Mouse (Mus musculus) layer of hippocampus, adult 2 months (tissue): ENCODE results near the gene Ugt2b37. TPM values are rescaled to one million over a fixed set of nuclear protein-coding genes. Genes with fewer than 3 reads are reported as not detected.
"Not testable (repeated sequence)": the region's sequence is repeated elsewhere in the genome, so short reads cannot be mapped to it uniquely, and the experiment has no call there.

ENCODE experiments used
- DNase-seq, 2 experiments: peaks; one replicate each; pipeline ENCODE4 v3.0.0; 2022; ENCODE audit warnings: low spot score in 2 of 2
- H3K27ac ChIP-seq: fragments of 200-600 bp; 2 replicates; pipeline ENCODE4 v1.8.1; 2022
- H3K4me3 ChIP-seq: fragments of 200-600 bp; 2 replicates; pipeline ENCODE4 v1.8.1; 2022; ENCODE audit warnings: mild to moderate bottlenecking
- CTCF ChIP-seq: fragments of 200-600 bp; conservative IDR thresholded peaks from 2 replicates; pipeline ENCODE4 v1.8.1; 2022; ENCODE audit warnings: antibody characterized with exemption, mild to moderate bottlenecking, moderate library complexity
- long read RNA-seq, 2 experiments: library from polyadenylated mRNA; stranded (forward); transcript quantifications; one replicate each; pipeline ENCODE4 v2.0.0; 2021; ENCODE audit warnings: borderline mapping rate in 2 of 2
- total RNA-seq, 2 experiments: library from RNA; stranded (reverse); gene quantifications; 2 replicates each; pipeline ENCODE4 v1.2.3; 2021

Gene Ugt2b37
- total RNA-seq: not detected
- long read RNA-seq, experiment 1: 0 reads
- long read RNA-seq, experiment 2: 0 reads

DNA sequence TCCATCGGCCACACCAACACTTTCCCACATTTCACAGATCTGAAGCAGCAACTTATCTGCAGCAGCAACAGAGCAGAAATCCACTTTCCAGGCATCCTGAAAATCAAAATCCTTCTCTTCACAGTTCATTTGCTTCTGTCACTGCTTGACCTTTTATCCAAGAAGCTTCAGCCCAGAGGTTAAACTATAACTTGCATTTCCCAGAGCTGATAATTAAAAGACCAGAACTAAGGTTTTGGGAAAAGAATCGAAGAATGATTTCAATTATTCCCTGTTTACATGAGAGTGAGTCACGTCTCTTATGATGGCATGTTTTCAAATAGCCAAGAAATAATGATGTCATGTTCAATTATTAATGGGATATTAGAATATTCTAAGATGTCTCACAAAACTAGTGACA, at the start of gene Ugt2b37:
Ugt2b37 (minus strand) TSS at position 129 of the 400 bp plus-strand sequence.
- H3K4me3 ChIP-seq, DNase-seq, H3K27ac ChIP-seq: not testable (repeated sequence)

DNA sequence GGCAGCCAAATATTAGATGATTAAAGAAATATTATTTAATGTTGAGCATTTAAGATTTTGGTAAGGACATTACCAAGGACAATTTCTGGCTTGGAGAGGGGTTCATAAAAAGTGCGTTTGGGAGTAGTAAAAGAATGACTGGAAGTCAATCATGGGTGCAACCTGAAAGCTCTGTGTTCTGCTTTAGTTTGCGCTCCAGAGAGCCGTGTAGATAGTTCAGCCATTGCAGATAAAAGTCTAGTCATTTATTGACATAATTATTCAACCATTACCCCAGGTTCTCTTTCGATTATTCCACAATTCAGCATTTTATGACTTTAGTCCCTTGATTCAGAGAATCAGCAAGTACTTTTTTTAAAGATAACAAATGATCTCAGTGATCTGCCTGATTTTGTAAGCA, 31.6 kb upstream of the Ugt2b37 start:
- not testable (repeated sequence) for H3K4me3 ChIP-seq, DNase-seq

DNA sequence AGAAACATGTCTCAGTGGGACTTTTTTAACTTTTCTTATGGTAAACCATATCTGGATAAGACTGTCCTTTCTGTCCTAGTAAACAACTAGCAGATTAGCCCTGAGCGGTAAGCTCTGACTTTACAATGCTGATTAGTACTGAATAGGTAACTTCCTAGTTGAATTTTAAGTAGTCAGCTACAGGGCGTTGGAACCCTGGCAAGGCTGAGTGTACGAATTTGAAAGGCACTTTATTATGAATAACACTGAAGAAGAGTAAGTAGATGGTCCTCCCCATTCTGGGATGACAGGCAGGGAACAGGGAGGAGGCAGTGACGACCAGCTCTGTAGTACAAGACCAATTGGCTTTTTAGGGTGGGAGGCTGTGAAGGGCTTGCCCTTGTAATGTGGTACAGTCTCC, 21.4 kb upstream of the Ugt2b37 start:
- not testable (repeated sequence) for DNase-seq, H3K27ac ChIP-seq, H3K4me3 ChIP-seq

More for the DNA sequence above, 31.6 kb upstream of the Ugt2b37 start:
- H3K27ac ChIP-seq: not testable (repeated sequence)

GRCm38 (mm10) chr5:87275581-87275980, 21.0 kb upstream of the Ugt2b37 start:
- DNase-seq: no peak
- no peak for TF ChIP-seq CTCF
- no peak overlapping the region for H3K4me3 ChIP-seq

GRCm38 (mm10) chr5:87255831-87256230, 1.2 kb upstream of the Ugt2b37 start:
- Histone ChIP-seq H3K4me3 (no peak overlapping the region), H3K27ac (no peak overlapping the region)
- TF ChIP-seq CTCF: no peak
- DNase-seq: no peak

More at GRCm38 (mm10) chr5:87275581-87275980, 21.0 kb upstream of the Ugt2b37 start:
- H3K27ac ChIP-seq: no peak overlapping the region

- H3K4me3 ChIP-seq, H3K27ac ChIP-seq, DNase-seq: not testable (repeated sequence)
Observed at GRCm38 (mm10) chr5:87242140-87242539, 12.5 kb downstream of the Ugt2b37 start.

DNA sequence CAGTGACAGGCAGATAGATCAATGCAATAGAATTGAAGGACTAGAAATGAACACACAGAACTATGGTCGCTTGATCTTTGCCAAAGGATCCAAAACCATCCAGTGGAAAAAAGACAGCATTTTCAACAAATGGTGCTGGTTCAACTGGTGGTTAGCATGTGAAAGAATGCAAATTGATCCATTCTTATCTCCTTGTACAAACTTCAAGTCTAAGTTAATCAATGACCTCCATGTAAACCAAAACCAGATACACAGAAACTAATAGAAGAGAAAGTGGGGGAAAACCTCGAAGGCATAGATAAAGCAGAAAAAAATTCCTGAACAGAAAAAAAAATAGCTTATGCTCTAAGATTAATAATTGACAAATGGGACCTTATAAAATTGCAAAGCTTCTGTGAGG, 58.2 kb downstream of the Ugt2b37 start:
- not testable (repeated sequence) for DNase-seq, H3K27ac ChIP-seq, H3K4me3 ChIP-seq

Other genes starting within 250 kb of the Ugt2b37 start
- gene Ugt2b36, start 162.2 kb downstream of the Ugt2b37 start, total RNA-seq: not detected
- not detected for gene Ugt2b5, start 114.5 kb downstream of the Ugt2b37 start, total RNA-seq
- not detected for gene Ugt2a3, start 82.4 kb upstream of the Ugt2b37 start, total RNA-seq
- gene Ugt2b38, start 169.4 kb upstream of the Ugt2b37 start, total RNA-seq: not detected
- gene Ugt2a2, start 227.5 kb upstream of the Ugt2b37 start, total RNA-seq: not detected
- gene Gm43638, start 232.0 kb upstream of the Ugt2b37 start, total RNA-seq: not detected
- gene Ugt2a1, start 236.1 kb upstream of the Ugt2b37 start, total RNA-seq: not detected